Mouse (Mus musculus): ENCODE measurements around the gene Tsn. TPM values are rescaled to one million over a fixed set of nuclear protein-coding genes. Genes with fewer than 3 reads are reported as not detected.

Gene Tsn
- total RNA-seq, 2 experiments from 2014 or later: 62.9 to 69.1 TPM

Other genes starting within 250 kb of the Tsn start
- not detected for gene Gm29106, start 135.2 kb downstream of the Tsn start, total RNA-seq (2021)
- gene Nifk, start 10.1 kb upstream of the Tsn start, total RNA-seq (2021): 10 to 100 TPM; 15.0 to 17.0 TPM
- 100 to 1,000 TPM; 268 to 335 TPM for gene Clasp1, start 77.3 kb upstream of the Tsn start, total RNA-seq (2021)